Mouse (Mus musculus) lung, embryonic 16.5 days (tissue): ENCODE data around the gene Lrrc46. TPM values are rescaled to one million over a fixed set of nuclear protein-coding genes. Genes with fewer than 3 reads are reported as not detected.
A peak's percentile ranks its signal among the peaks of the same experiment; 100 is the strongest.

Source experiments
- ATAC-seq: fragments of 200-750 bp; cut with Nextera tagmentation; 2 replicates; pipeline ENCODE4 v1.8.0; 2017; ENCODE audit warnings: low read depth, mild to moderate bottlenecking, moderate library complexity
- H3K27ac ChIP-seq: fragments of 300-500 bp; sonication (generic); 2 replicates; pipeline ENCODE4 v1.5.1; 2014; ENCODE audit warnings: mild to moderate bottlenecking, control low read depth, low read length
- H3K27me3 ChIP-seq: fragments of 300-500 bp; sonication (generic); 2 replicates; pipeline ENCODE4 v1.6.1; 2014; ENCODE audit warnings: low read depth, low read length, mixed read lengths; ENCODE audit not compliant: control insufficient read depth, insufficient read depth
- H3K36me3 ChIP-seq: fragments of 300-500 bp; sonication (generic); 2 replicates; pipeline ENCODE4 v1.6.1; 2014; ENCODE audit warnings: low read length; ENCODE audit not compliant: control insufficient read depth, insufficient read depth
- H3K4me1 ChIP-seq: fragments of 300-500 bp; sonication (generic); replicated peaks from 2 replicates; pipeline ENCODE4 v1.6.1; 2014; ENCODE audit warnings: low read length, mixed read lengths; ENCODE audit not compliant: control insufficient read depth, insufficient read depth
- H3K4me2 ChIP-seq: fragments of 300-500 bp; sonication (generic); 2 replicates; pipeline ENCODE4 v1.6.1; 2014; ENCODE audit warnings: low read depth, low read length, control low read depth
- H3K4me3 ChIP-seq: fragments of 300-500 bp; sonication (generic); 2 replicates; pipeline ENCODE4 v1.5.1; 2014; ENCODE audit warnings: mild to moderate bottlenecking, low read length, control low read depth
- H3K9ac ChIP-seq: fragments of 300-500 bp; sonication (generic); 2 replicates; pipeline ENCODE4 v1.6.1; 2014; ENCODE audit warnings: low read length, control low read depth
- H3K9me3 ChIP-seq: fragments of 300-500 bp; sonication (generic); 2 replicates; pipeline ENCODE4 v1.6.1; 2016; ENCODE audit warnings: low read length; ENCODE audit not compliant: control insufficient read depth
- WGBS: fragments of 180-500 bp; shearing (Covaris S2); extraction: QIAGEN DNeasy Blood & Tissue Kit; methylation state at CpG from one replicate; pipeline ENCODE4 v1.1.7; 2014; 5-methylcytosine and 5-hydroxymethylcytosine counted together
- polyA plus RNA-seq: library from polyadenylated mRNA; unstranded; fragments of >200 nt; fragmentation: Nextera tagmentation; extraction: Ambion mirVana; gene quantifications from 2 replicates; pipeline ENCODE4 v1.2.1, GENCODE M21; 2015

The Lrrc46 gene
- polyA plus RNA-seq, 1 experiment from 2014 or later: 8.7 TPM

GRCm38 (mm10) chr11:96997380-96997956 is 43.7 kb downstream of the Lrrc46 start:
- ATAC-seq: peak; percentile 37
- H3K9me3 ChIP-seq: no peaks in the 10 kb centered on the region
- H3K27me3 ChIP-seq: peaks cover 5% of the 10 kb centered on the region; the same call in 1 of the 2 replicates
- H3K36me3 ChIP-seq: no peaks in the 10 kb centered on the region
- peak overlapping the region; percentile 49 for H3K4me2 ChIP-seq
- WGBS: 12% methylated on average over 29 of the region's 30 CpGs
- H3K4me1 ChIP-seq: peaks cover 22% of the 10 kb centered on the region
- H3K27ac ChIP-seq: no peak overlapping the region
- peak overlapping the region; percentile 61 for H3K9ac ChIP-seq
- H3K4me3 ChIP-seq: peak overlapping the region; percentile 31

- peak overlapping the region; percentile 61 for H3K9ac ChIP-seq
- peaks cover 5% of the 10 kb centered on the region; the same call in 1 of the 2 replicates for H3K27me3 ChIP-seq
- H3K9me3 ChIP-seq: no peaks in the 10 kb centered on the region
- WGBS: 34% methylated on average over 15 of the region's 17 CpGs
- H3K36me3 ChIP-seq: no peaks in the 10 kb centered on the region
- peak overlapping the region; percentile 49 for H3K4me2 ChIP-seq
- peak overlapping the region; percentile 31 for H3K4me3 ChIP-seq
- no peak overlapping the region for H3K27ac ChIP-seq
- peaks cover 26% of the 10 kb centered on the region for H3K4me1 ChIP-seq
- no peak for ATAC-seq
Observed at GRCm38 (mm10) chr11:96996773-96997379, 44.3 kb downstream of the Lrrc46 start.

GRCm38 (mm10) chr11:96995836-96996772 is 45.1 kb downstream of the Lrrc46 start:
- no peak overlapping the region for H3K9ac ChIP-seq
- no peaks in the 10 kb centered on the region for H3K36me3 ChIP-seq
- H3K9me3 ChIP-seq: no peaks in the 10 kb centered on the region
- no peak for ATAC-seq
- H3K4me2 ChIP-seq: no peak overlapping the region
- H3K4me3 ChIP-seq: no peak overlapping the region
- H3K27me3 ChIP-seq: peaks cover 5% of the 10 kb centered on the region; the same call in 1 of the 2 replicates
- 79% methylated on average over 15 of the region's 15 CpGs for WGBS
- no peak overlapping the region for H3K27ac ChIP-seq
- peaks cover 26% of the 10 kb centered on the region for H3K4me1 ChIP-seq

- WGBS: 40% methylated on average over 5 of the region's 5 CpGs
- no peak overlapping the region for H3K9ac ChIP-seq
- no peaks in the 10 kb centered on the region for H3K9me3 ChIP-seq
- H3K4me2 ChIP-seq: no peak overlapping the region
- H3K27me3 ChIP-seq: peaks cover 5% of the 10 kb centered on the region; the same call in 1 of the 2 replicates
- peaks cover 26% of the 10 kb centered on the region for H3K4me1 ChIP-seq
- no peak overlapping the region for H3K27ac ChIP-seq
- 0 out of 2 replicates have a peak, but pooled peaks have one; percentile 15 for ATAC-seq
- H3K4me3 ChIP-seq: no peak overlapping the region
- no peaks in the 10 kb centered on the region for H3K36me3 ChIP-seq
Observed at GRCm38 (mm10) chr11:96995031-96995430, 46.2 kb downstream of the Lrrc46 start.

GRCm38 (mm10) chr11:96992722-96993311 is 48.4 kb downstream of the Lrrc46 start:
- Histone ChIP-seq H3K4me1 (peaks cover 33% of the 10 kb centered on the region), H3K4me3 (no peak overlapping the region), H3K9me3 (no peaks in the 10 kb centered on the region), H3K27ac (peak overlapping the region; percentile 74), H3K4me2 (no peak overlapping the region), H3K36me3 (no peaks in the 10 kb centered on the region), H3K27me3 (peaks cover 5% of the 10 kb centered on the region; the same call in 1 of the 2 replicates), H3K9ac (no peak overlapping the region)
- WGBS: 22% methylated on average over 8 of the region's 8 CpGs
- peak; percentile 69 for ATAC-seq

GRCm38 (mm10) chr11:96991501-96991900 is 49.7 kb downstream of the Lrrc46 start:
- peaks cover 29% of the 10 kb centered on the region for H3K4me1 ChIP-seq

GRCm38 (mm10) chr11:96987873-96988655 is 53.1 kb downstream of the Lrrc46 start:
- Histone ChIP-seq H3K27me3 (no peaks in the 10 kb centered on the region; the same call in 1 of the 2 replicates), H3K4me2 (peak overlapping the region; percentile 58), H3K9me3 (no peaks in the 10 kb centered on the region), H3K36me3 (no peaks in the 10 kb centered on the region), H3K4me1 (peaks cover 19% of the 10 kb centered on the region), H3K9ac (0 out of 2 replicates have a peak overlapping the region, but pooled peaks have one; percentile 4), H3K4me3 (peak overlapping the region; percentile 27), H3K27ac (no peak overlapping the region)
- WGBS: 5% methylated on average over 31 of the region's 31 CpGs
- ATAC-seq: peak; percentile 29

More at GRCm38 (mm10) chr11:96991501-96991900, 49.7 kb downstream of the Lrrc46 start:
- H3K4me2 ChIP-seq: no peak overlapping the region
- H3K9ac ChIP-seq: no peak overlapping the region
- H3K9me3 ChIP-seq: no peaks in the 10 kb centered on the region
- ATAC-seq: no peak
- no peaks in the 10 kb centered on the region for H3K36me3 ChIP-seq
- H3K27me3 ChIP-seq: no peaks in the 10 kb centered on the region; the same call in 1 of the 2 replicates
- H3K4me3 ChIP-seq: no peak overlapping the region
- WGBS: 56% methylated on average over 5 of the region's 5 CpGs
- no peak overlapping the region for H3K27ac ChIP-seq

- ATAC-seq: no peak
- no peak overlapping the region for H3K27ac ChIP-seq
- WGBS: 27% methylated on average over 3 of the region's 3 CpGs
Observed at GRCm38 (mm10) chr11:96986463-96986862, 54.7 kb downstream of the Lrrc46 start.

More at GRCm38 (mm10) chr11:96986463-96986862, 54.7 kb downstream of the Lrrc46 start:
- Histone ChIP-seq H3K4me2 (no peak overlapping the region), H3K9me3 (no peaks in the 10 kb centered on the region), H3K27me3 (no peaks in the 10 kb centered on the region; the same call in 1 of the 2 replicates), H3K36me3 (no peaks in the 10 kb centered on the region), H3K9ac (no peak overlapping the region), H3K4me1 (peaks cover 11% of the 10 kb centered on the region), H3K4me3 (no peak overlapping the region)
